Mouse (Mus musculus) olfactory bulb, adult 2 months (tissue): ENCODE measurements around the gene Ndrg4. TPM values are rescaled to one million over a fixed set of nuclear protein-coding genes. Genes with fewer than 3 reads are reported as not detected.

ENCODE experiments used
- H3K27ac ChIP-seq: fragments of 200-500 bp; 2 replicates; pipeline ENCODE4 v1.5.1; 2012; ENCODE audit warnings: low read depth, low read length; ENCODE audit not compliant: insufficient read depth
- H3K4me1 ChIP-seq: fragments of 200-500 bp; 2 replicates; pipeline ENCODE4 v1.6.1; 2012; ENCODE audit warnings: low read length; ENCODE audit not compliant: control insufficient read depth, insufficient read depth
- H3K4me3 ChIP-seq: fragments of 200-500 bp; 2 replicates; pipeline ENCODE4 v1.5.1; 2012; ENCODE audit warnings: mild to moderate bottlenecking, low read depth, low read length, moderate library complexity; ENCODE audit not compliant: insufficient read depth
- CTCF ChIP-seq: fragments of 200-500 bp; IDR thresholded peaks from 2 replicates; pipeline ENCODE4 v1.5.1; 2012; ENCODE audit warnings: low read depth, mild to moderate bottlenecking, low read length, moderate library complexity; ENCODE audit not compliant: insufficient read depth
- POLR2A ChIP-seq: fragments of 200-500 bp; IDR thresholded peaks from 2 replicates; pipeline ENCODE4 v1.6.1; 2012; ENCODE audit warnings: mild to moderate bottlenecking, low read depth, low read length, moderate library complexity; ENCODE audit not compliant: insufficient read depth
- WGBS: fragments of 180-500 bp; shearing (Covaris S2); methylation state at CpG from one replicate; pipeline ENCODE4 v1.1.7; 2018; 5-methylcytosine and 5-hydroxymethylcytosine counted together
- polyA plus RNA-seq: library from polyadenylated mRNA; stranded (reverse); fragments of >200 nt; gene quantifications from 2 replicates; pipeline ENCODE4 v1.2.4, GENCODE M21; 2012; ENCODE audit warnings: low replicate concordance; ENCODE audit not compliant: missing spikeins, insufficient read depth, insufficient read length

The Ndrg4 gene
- polyA plus RNA-seq, 1 experiment = 472 TPM

DNA sequence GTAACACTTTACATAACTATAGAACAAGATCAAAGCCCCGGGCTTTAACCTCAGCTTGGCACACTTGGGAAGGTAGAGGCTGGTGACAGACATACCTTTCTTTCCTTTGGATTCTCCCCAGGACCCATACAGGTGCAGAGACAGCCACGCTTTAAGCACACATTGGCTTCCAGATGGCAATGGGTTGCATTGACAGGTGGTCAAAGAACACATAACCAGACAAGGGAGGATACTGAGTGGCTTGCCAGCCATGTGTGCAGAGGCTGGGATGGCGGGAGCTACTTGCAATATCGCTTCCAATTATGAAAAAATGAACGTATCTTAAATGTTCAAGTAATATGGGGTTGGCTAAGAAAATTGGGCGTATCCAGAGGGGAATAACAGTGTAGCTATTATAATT lies 4.9 kb upstream of the Ndrg4 start:
- Histone ChIP-seq H3K4me3 (no peak overlapping the region), H3K27ac (no peak overlapping the region), H3K4me1 (peaks cover 30% of the 10 kb centered on the region)
- TF ChIP-seq POLR2A (no peak), CTCF (no peak)
- 84% methylated on average over 6 of the region's 6 CpGs for WGBS

DNA sequence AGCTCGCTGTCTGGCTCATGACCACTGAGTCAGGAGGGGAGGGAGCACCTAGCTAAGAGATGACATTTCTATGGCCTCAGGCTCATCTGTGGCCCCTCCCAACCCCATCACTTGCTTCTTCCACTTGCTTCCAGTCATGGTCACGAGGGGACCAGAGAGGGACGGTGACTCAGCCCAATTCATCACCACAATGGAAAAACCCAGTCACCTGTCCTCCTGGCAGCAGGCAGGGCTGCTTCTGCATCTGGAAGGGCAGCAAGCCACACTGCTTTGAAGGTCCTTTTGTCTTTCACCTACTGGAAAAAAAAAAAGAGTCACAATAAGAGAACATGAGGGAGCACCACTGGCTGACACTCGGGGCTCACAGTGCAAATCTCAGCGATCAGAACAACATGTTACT lies 4.0 kb upstream of the Ndrg4 start:
- WGBS = 66% methylated on average over 5 of the region's 5 CpGs
- H3K4me3 ChIP-seq = no peak overlapping the region
- TF ChIP-seq CTCF (no peak), POLR2A (no peak)
- peaks cover 39% of the 10 kb centered on the region for H3K4me1 ChIP-seq
- H3K27ac ChIP-seq = 0 out of 2 replicates have a peak overlapping the region, but pooled peaks have one; percentile 8

- WGBS = 2% methylated on average over 47 of the region's 48 CpGs
- Histone ChIP-seq H3K4me1 (peaks cover 49% of the 10 kb centered on the region), H3K4me3 (peak overlapping the region; percentile 74), H3K27ac (peak overlapping the region; percentile 43)
- TF ChIP-seq POLR2A (no peak), CTCF (no peak)
These were observed 827 bp downstream of the Ndrg4 start for GRCm38 (mm10) chr8:95677591-95678023.

- Histone ChIP-seq H3K27ac (peak overlapping the region; percentile 88), H3K4me3 (peak overlapping the region; percentile 74), H3K4me1 (peaks cover 44% of the 10 kb centered on the region)
- WGBS = 1% methylated on average over 62 of the region's 70 CpGs
- TF ChIP-seq POLR2A (peak; percentile 52; the same call in 1 of the 2 replicates), CTCF (no peak)
These were observed 1.3 kb downstream of the Ndrg4 start for GRCm38 (mm10) chr8:95678024-95678611.

GRCm38 (mm10) chr8:95688073-95688672 lies 11.4 kb downstream of the Ndrg4 start:
- no peak overlapping the region; the same call in 1 of the 2 replicates for H3K27ac ChIP-seq
- 24% methylated on average over 10 of the region's 10 CpGs for WGBS
- H3K4me1 ChIP-seq = peaks cover 59% of the 10 kb centered on the region
- H3K4me3 ChIP-seq = no peak overlapping the region
- TF ChIP-seq POLR2A (no peak), CTCF (no peak)

- TF ChIP-seq POLR2A = no peak
- TF ChIP-seq CTCF = no peak
- WGBS = 56% methylated on average over 13 of the region's 13 CpGs
- no peak overlapping the region for H3K4me3 ChIP-seq
- peaks cover 58% of the 10 kb centered on the region for H3K4me1 ChIP-seq
- H3K27ac ChIP-seq = peak overlapping the region; percentile 64
These were observed 14.3 kb downstream of the Ndrg4 start for GRCm38 (mm10) chr8:95690929-95691541.

- H3K4me3 ChIP-seq = peak overlapping the region; percentile 10
- peaks cover 62% of the 10 kb centered on the region for H3K4me1 ChIP-seq
- WGBS = 12% methylated on average over 6 of the region's 6 CpGs
- TF ChIP-seq CTCF = no peak
- TF ChIP-seq POLR2A = no peak
- H3K27ac ChIP-seq = peak overlapping the region; percentile 95
These were observed 17.9 kb downstream of the Ndrg4 start for GRCm38 (mm10) chr8:95694631-95695030.

GRCm38 (mm10) chr8:95696661-95697060 lies 19.9 kb downstream of the Ndrg4 start:
- H3K27ac ChIP-seq = peak overlapping the region; percentile 95
- peaks cover 71% of the 10 kb centered on the region for H3K4me1 ChIP-seq
- H3K4me3 ChIP-seq = no peak overlapping the region
- no peak for TF ChIP-seq CTCF
- TF ChIP-seq POLR2A = no peak
- 33% methylated on average over 7 of the region's 8 CpGs for WGBS

DNA sequence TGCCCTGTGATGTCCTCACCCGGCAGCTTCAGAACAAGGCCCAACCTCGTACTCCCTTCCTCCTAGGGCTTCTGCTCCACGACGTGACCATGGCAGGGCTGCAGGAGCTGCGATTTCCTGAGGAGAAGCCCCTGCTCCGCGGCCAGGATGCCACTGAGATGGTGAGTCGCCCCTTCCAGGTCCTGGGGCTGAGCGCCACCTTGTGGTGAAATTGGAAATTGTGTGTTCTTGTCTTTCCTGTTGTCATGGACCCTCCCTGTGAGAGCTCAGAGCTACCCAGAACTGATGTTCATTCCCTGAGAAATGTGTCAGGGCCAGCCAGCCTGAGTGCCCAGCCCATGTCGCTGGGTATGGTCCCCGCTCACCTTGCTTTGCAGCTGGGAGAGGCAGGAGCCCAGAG lies 20.3 kb downstream of the Ndrg4 start:
- peak overlapping the region; percentile 18 for H3K4me3 ChIP-seq
- WGBS = 2% methylated on average over 11 of the region's 11 CpGs
- peak overlapping the region; percentile 95 for H3K27ac ChIP-seq
- peaks cover 74% of the 10 kb centered on the region for H3K4me1 ChIP-seq
- TF ChIP-seq CTCF = peak; percentile 71
- no peak; the same call in 1 of the 2 replicates for TF ChIP-seq POLR2A
